33 mouse cellular contexts compared by ENCODE assay signal in genomic region chr2:181274639-181275038, GRCm38 (mm10). TPM values are rescaled to one million over a fixed set of nuclear protein-coding genes. Genes with fewer than 3 reads are reported as not detected.
DNase-seq lines count a peak whose midpoint lies in the region; ATAC-seq and TF ChIP-seq lines count a peak whose summit lies in the region.
"Had no signal": no experiment of that assay in that cellular context is flagged by ENCODE, and none has a peak within 500 bp of the region (broad histone marks: within the 10 kb centered on the region; RNA-seq: fewer than 3 reads in every experiment).

No protein-coding gene starts in this region.

- H3K9me3 ChIP-seq in liver, embryonic 11.5 days (ENCODE audit: control insufficient read depth, low read length) = no peaks in the 10 kb centered on the region
- H3K9me3 ChIP-seq: forebrain, embryonic 10.5 days; G1E; heart, embryonic 10.5 days; hindbrain, embryonic 12.5 days; hindbrain, embryonic 15.5 days had no signal

- H3K9ac ChIP-seq in liver, adult 2 months (ENCODE audit: low read depth, low read length) = no peak overlapping the region
- no peak overlapping the region for H3K9ac ChIP-seq in liver, embryonic 11.5 days (ENCODE audit: low read depth, low read length)
- H3K9ac ChIP-seq: forebrain, postnatal 0 days; hindbrain, embryonic 12.5 days; hindbrain, embryonic 15.5 days had no signal

- TF ChIP-seq CTCF in liver, adult 2 months (IDR thresholded peaks at IDR 0.05; ENCODE audit: low read depth, low read length) = no peak
- TF ChIP-seq CTCF in bone marrow macrophage, adult 2 months (IDR thresholded peaks at IDR 0.05; ENCODE audit: low read depth, low read length) = no peak

- DNase-seq in liver, adult 2 months (ENCODE audit: extremely low read depth, low read depth, low spot score) = peak; percentile 51
- no peak for DNase-seq in liver, embryonic 11.5 days (ENCODE audit: low spot score)
- DNase-seq in kidney, postnatal 4 days = no peak
- no peak for DNase-seq in urinary bladder, postnatal 25 days (ENCODE audit: low spot score)
- DNase-seq: adrenal gland, postnatal 10 days; adrenal gland, postnatal 36 days; B cell, adult 2 months; cerebellum, adult 11 months; cerebellum, adult 2 months; cerebellum, adult 9-11 months; cerebellum, postnatal 36 days; forebrain, postnatal 0 days; gastrocnemius, adult 2 months; gastrocnemius, postnatal 14 days; heart, adult 2 months had no signal

- no peak for ATAC-seq in liver, embryonic 11.5 days (replicated peaks; ENCODE audit: low FRiP score)
- peak; percentile 91 for ATAC-seq in granulocyte monocyte progenitor cell, adult 5-6 weeks (replicated peaks; ENCODE audit: poor library complexity, severe bottlenecking)
- ATAC-seq in megakaryocyte progenitor cell, adult 5-6 weeks (replicated peaks; ENCODE audit: poor library complexity) = peak; percentile 89
- ATAC-seq: forebrain, embryonic 14.5 days; forebrain, postnatal 0 days; Patski had no signal

- H3K4me3 ChIP-seq in liver, adult 2 months (ENCODE audit: insufficient read depth, low read depth, low read length) = no peak overlapping the region
- no peak overlapping the region for H3K4me3 ChIP-seq in liver, embryonic 11.5 days (ENCODE audit: low read depth, low read length)
- H3K4me3 ChIP-seq in bone marrow macrophage, adult 2 months (ENCODE audit: insufficient read depth, low read length) = no peak overlapping the region
- H3K4me3 ChIP-seq: forebrain, embryonic 10.5 days; gastrocnemius, adult 2 months; heart, adult 2 months; heart, embryonic 10.5 days; hindbrain, embryonic 12.5 days; hindbrain, embryonic 15.5 days had no signal

- no peaks in the 10 kb centered on the region for H3K27me3 ChIP-seq in liver, adult 2 months (ENCODE audit: control insufficient read depth, insufficient read depth, low read length)
- no peaks in the 10 kb centered on the region for H3K27me3 ChIP-seq in liver, embryonic 11.5 days (replicated peaks; ENCODE audit: control insufficient read depth, insufficient read depth, low read length)
- H3K27me3 ChIP-seq: CH12.LX; hindbrain, embryonic 12.5 days; hindbrain, embryonic 15.5 days; Patski had no signal

- peaks cover 8% of the 10 kb centered on the region for H3K4me1 ChIP-seq in liver, adult 2 months (ENCODE audit: control insufficient read depth, insufficient read depth, low read length)
- H3K4me1 ChIP-seq in liver, embryonic 11.5 days (replicated peaks; ENCODE audit: control insufficient read depth, insufficient read depth, low read length) = no peaks in the 10 kb centered on the region
- H3K4me1 ChIP-seq in bone marrow macrophage, adult 2 months (ENCODE audit: control insufficient read depth, insufficient read depth, low read length) = peaks cover 35% of the 10 kb centered on the region
- H3K4me1 ChIP-seq: forebrain, embryonic 10.5 days; heart, embryonic 10.5 days; hindbrain, embryonic 12.5 days; hindbrain, embryonic 15.5 days had no signal

- H3K4me2 ChIP-seq in liver, embryonic 11.5 days = no peak overlapping the region
- H3K4me2 ChIP-seq: hindbrain, embryonic 12.5 days; hindbrain, embryonic 15.5 days had no signal

- WGBS in liver, adult 2 months = 85% methylated on average over 4 of the region's 4 CpGs
- 73% methylated on average over 4 of the region's 4 CpGs for WGBS in liver, embryonic 11.5 days

- H3K36me3 ChIP-seq in liver, adult 2 months (ENCODE audit: control insufficient read depth, insufficient read depth, low read length) = peaks cover 27% of the 10 kb centered on the region
- peaks cover 13% of the 10 kb centered on the region for H3K36me3 ChIP-seq in liver, embryonic 11.5 days (ENCODE audit: control insufficient read depth, insufficient read depth, low read length)

- no peak for TF ChIP-seq POLR2A in liver, adult 2 months (IDR thresholded peaks at IDR 0.05; ENCODE audit: extremely low read depth, insufficient read depth, low read length)
- no peak for TF ChIP-seq POLR2A in bone marrow macrophage, adult 2 months (IDR thresholded peaks at IDR 0.05; ENCODE audit: borderline replicate concordance, low read depth, low read length)

- no peak overlapping the region; the same call in 1 of the 2 replicates for H3K27ac ChIP-seq in liver, adult 2 months (replicated peaks; ENCODE audit: insufficient read depth, low read depth, low read length)
- H3K27ac ChIP-seq in liver, embryonic 11.5 days (ENCODE audit: low read depth, low read length) = no peak overlapping the region
- peak overlapping the region; percentile 91 for H3K27ac ChIP-seq in bone marrow macrophage, adult 2 months (ENCODE audit: insufficient read depth, low read depth, low read length)
- H3K27ac ChIP-seq: forebrain, embryonic 10.5 days; gastrocnemius, adult 2 months; heart, adult 2 months; heart, embryonic 10.5 days; hindbrain, embryonic 12.5 days; hindbrain, embryonic 15.5 days had no signal

- peaks cover 15% of the 10 kb centered on the region for H3K79me2 ChIP-seq in liver, adult 2 months (ENCODE audit: control insufficient read depth, insufficient read depth, low read length)

RNA-seq across cellular contexts. Expression of gene Gmeb2, which starts 13.2 kb away (rescaled TPM):
- total RNA-seq in liver, adult 2 months (2014; rRNA removed) = 7.4 and 8.8 TPM in 2 replicates
- polyA plus RNA-seq in liver, adult 2 months (2012; rRNA removed) = 10.7 and 16.1 TPM in 2 replicates
- 14.7 and 16.4 TPM in 2 replicates for polyA plus RNA-seq in liver, embryonic 11.5 days (2014; fragmentation: Nextera tagmentation; extraction: Ambion mirVana)
- polyA plus RNA-seq in bone marrow macrophage, adult 2 months (2012; ENCODE audit: insufficient read depth, insufficient read length, missing spikeins) = 11.4 and 16.4 TPM in 2 replicates
- total RNA-seq in granulocyte monocyte progenitor cell, adult 5-6 weeks (2014; fragmentation: Nextera tagmentation) = 11.8 and 15.3 TPM in 2 replicates
- total RNA-seq in granulocyte monocyte progenitor cell, adult 5-6 weeks (2017) = 10.4 and 16.5 TPM in 2 replicates
- total RNA-seq in megakaryocyte progenitor cell, adult 5-6 weeks (2015) = 12.5 and 12.6 TPM in 2 replicates
- total RNA-seq in megakaryocyte progenitor cell, adult 5-6 weeks (2017) = 13.4 and 13.6 TPM in 2 replicates

RNA-seq across cellular contexts. Expression of gene Helz2, which starts 32.8 kb away (rescaled TPM):
- total RNA-seq in liver, adult 2 months (2014; rRNA removed) = 20.3 and 28.9 TPM in 2 replicates
- 39.6 and 65.9 TPM in 2 replicates for polyA plus RNA-seq in liver, adult 2 months (2012; rRNA removed)
- polyA plus RNA-seq in liver, embryonic 11.5 days (2014; fragmentation: Nextera tagmentation; extraction: Ambion mirVana) = 2.4 and 2.6 TPM in 2 replicates
- 11.2 and 13.3 TPM in 2 replicates for polyA plus RNA-seq in bone marrow macrophage, adult 2 months (2012; ENCODE audit: insufficient read depth, insufficient read length, missing spikeins)
- total RNA-seq in granulocyte monocyte progenitor cell, adult 5-6 weeks (2014; fragmentation: Nextera tagmentation) = 5.6 and 6.1 TPM in 2 replicates
- 3.0 and 6.0 TPM in 2 replicates for total RNA-seq in granulocyte monocyte progenitor cell, adult 5-6 weeks (2017)
- 3.4 and 5.0 TPM in 2 replicates for total RNA-seq in megakaryocyte progenitor cell, adult 5-6 weeks (2015)
- 4.0 and 4.8 TPM in 2 replicates for total RNA-seq in megakaryocyte progenitor cell, adult 5-6 weeks (2017)

RNA-seq across cellular contexts. Expression of gene Stmn3, which starts 39.7 kb away (rescaled TPM):
- total RNA-seq in liver, adult 2 months (2014; rRNA removed) = 0.09 and 0.20 TPM in 2 replicates
- polyA plus RNA-seq in liver, adult 2 months (2012; rRNA removed) = 0.07 TPM in 1 of 2 replicates, not detected in the other
- 0.59 and 0.74 TPM in 2 replicates for polyA plus RNA-seq in liver, embryonic 11.5 days (2014; fragmentation: Nextera tagmentation; extraction: Ambion mirVana)
- polyA plus RNA-seq in bone marrow macrophage, adult 2 months (2012; ENCODE audit: insufficient read depth, insufficient read length, missing spikeins) = not detected in 2 replicates
- not detected in 2 replicates for total RNA-seq in granulocyte monocyte progenitor cell, adult 5-6 weeks (2014; fragmentation: Nextera tagmentation)
- total RNA-seq in granulocyte monocyte progenitor cell, adult 5-6 weeks (2017) = not detected in 2 replicates
- not detected in 2 replicates for total RNA-seq in megakaryocyte progenitor cell, adult 5-6 weeks (2015)
- total RNA-seq in megakaryocyte progenitor cell, adult 5-6 weeks (2017) = not detected in 2 replicates
- total RNA-seq: CH12.LX; G1E; gastrocnemius, adult 2 months; hematopoietic stem cell, adult 5-6 weeks had no signal
- polyA plus RNA-seq: G1E, Patski had no signal

RNA-seq across cellular contexts. Expression of gene Rtel1, which starts 44.9 kb away (rescaled TPM):
- total RNA-seq in liver, adult 2 months (2014; rRNA removed) = 13.5 and 13.9 TPM in 2 replicates
- 17.5 and 17.9 TPM in 2 replicates for polyA plus RNA-seq in liver, adult 2 months (2012; rRNA removed)
- polyA plus RNA-seq in liver, embryonic 11.5 days (2014; fragmentation: Nextera tagmentation; extraction: Ambion mirVana) = 58.8 and 66.4 TPM in 2 replicates
- polyA plus RNA-seq in bone marrow macrophage, adult 2 months (2012; ENCODE audit: insufficient read depth, insufficient read length, missing spikeins) = 17.1 and 27.3 TPM in 2 replicates
- 63.9 and 85.0 TPM in 2 replicates for total RNA-seq in granulocyte monocyte progenitor cell, adult 5-6 weeks (2014; fragmentation: Nextera tagmentation)
- total RNA-seq in granulocyte monocyte progenitor cell, adult 5-6 weeks (2017) = 30.1 and 47.5 TPM in 2 replicates
- 53.4 and 78.0 TPM in 2 replicates for total RNA-seq in megakaryocyte progenitor cell, adult 5-6 weeks (2015)
- 41.9 and 53.0 TPM in 2 replicates for total RNA-seq in megakaryocyte progenitor cell, adult 5-6 weeks (2017)

RNA-seq across cellular contexts. Expression of gene Fndc11, which starts 54.8 kb away (rescaled TPM):
- not detected in 2 replicates for total RNA-seq in liver, adult 2 months (2014; rRNA removed)
- polyA plus RNA-seq in liver, adult 2 months (2012; rRNA removed) = 0.10 and 0.12 TPM in 2 replicates
- 0.34 TPM in 1 of 2 replicates, not detected in the other for polyA plus RNA-seq in liver, embryonic 11.5 days (2014; fragmentation: Nextera tagmentation; extraction: Ambion mirVana)
- not detected in 2 replicates for polyA plus RNA-seq in bone marrow macrophage, adult 2 months (2012; ENCODE audit: insufficient read depth, insufficient read length, missing spikeins)
- not detected in 2 replicates for total RNA-seq in granulocyte monocyte progenitor cell, adult 5-6 weeks (2014; fragmentation: Nextera tagmentation)
- not detected in 2 replicates for total RNA-seq in granulocyte monocyte progenitor cell, adult 5-6 weeks (2017)
- total RNA-seq in megakaryocyte progenitor cell, adult 5-6 weeks (2015) = not detected in 2 replicates
- total RNA-seq in megakaryocyte progenitor cell, adult 5-6 weeks (2017) = not detected in 2 replicates
- total RNA-seq: adrenal gland, postnatal 36 days; forebrain, postnatal 0 days; G1E; gastrocnemius, adult 2 months; gastrocnemius, postnatal 14 days; gastrocnemius, postnatal 4 days; heart, adult 2 months; heart, postnatal 25 days; hematopoietic stem cell, adult 5-6 weeks had no signal
- polyA plus RNA-seq: cerebellum, adult 2 months; embryonic facial prominence, embryonic 11.5 days; embryonic facial prominence, embryonic 14.5 days; G1E; heart, embryonic 10.5 days; heart, embryonic 14.5 days; heart, postnatal 0 days; Patski had no signal
